Mouse (Mus musculus) monocyte, adult 59 days (primary cell): ENCODE data around the gene Hist1h2bg. TPM values are rescaled to one million over a fixed set of nuclear protein-coding genes. Genes with fewer than 3 reads are reported as not detected.

Experiments used
- total RNA-seq, 2 experiments: library from RNA; stranded (reverse); gene quantifications; one replicate each; pipeline ENCODE4 v1.2.4; 2023

Hist1h2bg gene
- total RNA-seq, 2 experiments from 2014 or later: 418 to 452 TPM

Other genes with a start within 250 kb of the Hist1h2bg start
- gene Zfp322a, start 202.2 kb upstream of the Hist1h2bg start, total RNA-seq: 10 to 100 TPM; 14.1 to 14.9 TPM
- 1 to 10 TPM; 8.0 to 9.6 TPM for gene Abt1, start 147.5 kb upstream of the Hist1h2bg start, total RNA-seq
- gene Btn1a1, start 105.5 kb upstream of the Hist1h2bg start, total RNA-seq: not detected
- not detected for gene Btn2a2, start 82.5 kb upstream of the Hist1h2bg start, total RNA-seq
- 100 to 1,000 TPM; 288 to 289 TPM for gene Hist1h4h, start 40.3 kb upstream of the Hist1h2bg start, total RNA-seq
- gene Hist1h2af, start 37.5 kb upstream of the Hist1h2bg start, total RNA-seq: 10 to 100 TPM; 13.0 to 16.8 TPM
- gene Hist1h3g, start 36.0 kb upstream of the Hist1h2bg start, total RNA-seq: 1 to 10 TPM; 4.0 to 7.1 TPM
- 1 to 10 TPM; 5.8 to 8.7 TPM for gene Hist1h2bh, start 28.0 kb upstream of the Hist1h2bg start, total RNA-seq
- gene Hist1h3f, start 27.3 kb upstream of the Hist1h2bg start, total RNA-seq: 10 to 100 TPM; 46.7 to 47.0 TPM
- gene Hist1h4f, start 19.7 kb upstream of the Hist1h2bg start, total RNA-seq: 100 to 1,000 TPM in 1 of 2 experiments, 10 to 100 TPM in 1; 82.9 to 103 TPM
- gene Hist1h1d, start 18.1 kb upstream of the Hist1h2bg start, total RNA-seq: 10 to 100 TPM; 41.3 to 48.8 TPM
- gene Hist1h3e, start 9.0 kb upstream of the Hist1h2bg start, total RNA-seq: 100 to 1,000 TPM; 229 to 249 TPM
- 10 to 100 TPM; 17.9 to 24.4 TPM for gene Hist1h2ae, start 176 bp upstream of the Hist1h2bg start, total RNA-seq
- gene Hist1h2bf, start 2.8 kb downstream of the Hist1h2bg start, total RNA-seq: 100 to 1,000 TPM; 146 to 182 TPM
- gene Hist1h2ad, start 3.0 kb downstream of the Hist1h2bg start, total RNA-seq: 10 to 100 TPM; 32.0 to 39.2 TPM
- 10 to 100 TPM; 24.7 to 26.8 TPM for gene Hist1h3d, start 4.4 kb downstream of the Hist1h2bg start, total RNA-seq
- 100 to 1,000 TPM; 179 to 193 TPM for gene Hist1h4d, start 10.2 kb downstream of the Hist1h2bg start, total RNA-seq
- gene Hist1h2be, start 49.7 kb downstream of the Hist1h2bg start, total RNA-seq: 10 to 100 TPM; 24.2 to 27.4 TPM
- 100 to 1,000 TPM; 580 to 629 TPM for gene Hist1h1e, start 51.2 kb downstream of the Hist1h2bg start, total RNA-seq
- gene Hist1h2ac, start 112.6 kb downstream of the Hist1h2bg start, total RNA-seq: 10 to 100 TPM; 16.6 to 18.1 TPM
- 10 to 100 TPM; 36.5 to 38.0 TPM for gene Hist1h2bc, start 112.8 kb downstream of the Hist1h2bg start, total RNA-seq
- gene Hist1h1t, start 124.4 kb downstream of the Hist1h2bg start, total RNA-seq: under 1 TPM in 1 of 2 experiments, not detected in 1; 0.73 TPM
- gene Hist1h4c, start 127.1 kb downstream of the Hist1h2bg start, total RNA-seq: 100 to 1,000 TPM; 164 to 221 TPM
- gene Hfe, start 139.5 kb downstream of the Hist1h2bg start, total RNA-seq: 100 to 1,000 TPM; 136 to 146 TPM
- 1,000 to 10,000 TPM; 1,025 to 1,075 TPM for gene Hist1h1c, start 167.4 kb downstream of the Hist1h2bg start, total RNA-seq
- 1 to 10 TPM; 5.7 to 5.9 TPM for gene Hist1h3c, start 174.2 kb downstream of the Hist1h2bg start, total RNA-seq
- 10 to 100 TPM; 58.8 to 70.5 TPM for gene Hist1h2bb, start 175.3 kb downstream of the Hist1h2bg start, total RNA-seq
- gene Hist1h2ab, start 179.7 kb downstream of the Hist1h2bg start, total RNA-seq: 10 to 100 TPM; 44.8 to 51.5 TPM
- gene Hist1h3b, start 180.9 kb downstream of the Hist1h2bg start, total RNA-seq: 10 to 100 TPM; 32.0 to 33.9 TPM
- gene Hist1h4b, start 185.6 kb downstream of the Hist1h2bg start, total RNA-seq: 100 to 1,000 TPM in 1 of 2 experiments, 10 to 100 TPM in 1; 84.1 to 109 TPM
- 100 to 1,000 TPM; 158 to 172 TPM for gene Hist1h4a, start 189.8 kb downstream of the Hist1h2bg start, total RNA-seq
- gene Hist1h3a, start 191.0 kb downstream of the Hist1h2bg start, total RNA-seq: 100 to 1,000 TPM; 333 to 340 TPM
- gene Hist1h1a, start 192.3 kb downstream of the Hist1h2bg start, total RNA-seq: 10 to 100 TPM; 34.1 to 37.9 TPM
- not detected for gene Trim38, start 198.5 kb downstream of the Hist1h2bg start, total RNA-seq
- gene Slc17a2, start 235.6 kb downstream of the Hist1h2bg start, total RNA-seq: not detected